In genomic region chr19:33188766-33189165, GRCm38 (mm10) we compare ENCODE assay signal across 17 mouse cellular contexts.
DNase-seq lines count a peak whose midpoint lies in the region.
"Had no signal": no experiment of that assay in that cellular context is flagged by ENCODE, and none has a peak within 500 bp of the region (broad histone marks: within the 10 kb centered on the region; RNA-seq: fewer than 3 reads in every experiment).

No protein-coding gene starts in this region.

- intact Hi-C loops in heart, postnatal 10 days (cut with DNase I) = no loop called here

- peak; percentile 9 for DNase-seq in gastrocnemius, adult 18-20 months (ENCODE audit: low spot score)
- DNase-seq in gastrocnemius, adult 8-10 months (ENCODE audit: low spot score in 2 of 2) = no peak
- DNase-seq in heart, adult 9 months (ENCODE audit: low spot score in 2 of 2) = peak; percentile 19 to 26
- DNase-seq in heart, postnatal 10 days = no peak
- peak; percentile 42 for DNase-seq in fat pad, adult 2 months (ENCODE audit: extremely low read depth, low read depth, low spot score)
- no peak for DNase-seq in testis, postnatal 10 days (ENCODE audit: low spot score)
- DNase-seq in liver = no peak
- DNase-seq: adrenal gland, adult 2 months; adrenal gland, postnatal 14 days; B cell, adult 2 months; cerebellum, adult 11 months; cerebellum, adult 2 months; cerebellum, adult 9-11 months; cerebellum, postnatal 25 days; gastrocnemius, postnatal 14 days; heart, postnatal 14 days; heart, postnatal 4 days had no signal

Comparison
In these comparisons a context has a peak if more than half of its experiments do, and no peak if none do; other contexts are left out.
1. DNase-seq: peak in gastrocnemius, adult 18-20 months (single experiment), heart, adult 9 months (2 of 2) and fat pad, adult 2 months (single experiment); none in gastrocnemius, adult 8-10 months (0 of 2), heart, postnatal 10 days (0 of 2), testis, postnatal 10 days (single experiment) and liver (single experiment).